21 mouse cellular contexts compared by ENCODE assay signal in genomic region chr5:74642291-74642690, GRCm38 (mm10).
"Had no signal": no experiment of that assay in that cellular context is flagged by ENCODE, and none has a peak within 500 bp of the region (broad histone marks: within the 10 kb centered on the region; RNA-seq: fewer than 3 reads in every experiment).

No protein-coding gene starts in this region.

- ATAC-seq: midbrain, embryonic 13.5 days; midbrain, embryonic 15.5 days had no signal

- DNase-seq: lung, adult 18-20 months; lung, embryonic 14.5 days; lung, postnatal 10 days; lung, postnatal 36 days; retina, postnatal 1 day; right cerebral cortex, adult 18-20 months; right cerebral cortex, postnatal 25 days; thymus, adult 2 months; thymus, postnatal 25 days; thymus, postnatal 4 days had no signal

- H3K4me2 ChIP-seq: lung, embryonic 14.5 days; midbrain, embryonic 13.5 days; midbrain, embryonic 15.5 days; neural tube, embryonic 13.5 days; neural tube, embryonic 15.5 days; stomach, embryonic 15.5 days had no signal

- H3K36me3 ChIP-seq: midbrain, embryonic 10.5 days; midbrain, embryonic 13.5 days; midbrain, embryonic 15.5 days; neural tube, embryonic 13.5 days; neural tube, embryonic 15.5 days; stomach, embryonic 15.5 days had no signal

- H3K27ac ChIP-seq: liver, embryonic 14.5 days; macrophage; midbrain, embryonic 10.5 days; midbrain, embryonic 13.5 days; midbrain, embryonic 15.5 days; neural tube, embryonic 13.5 days; neural tube, embryonic 15.5 days; stomach, embryonic 15.5 days; stomach, postnatal 0 days had no signal

- H3K9ac ChIP-seq: liver, embryonic 14.5 days; lung, embryonic 14.5 days; midbrain, embryonic 13.5 days; midbrain, embryonic 15.5 days; neural tube, embryonic 13.5 days; neural tube, embryonic 15.5 days; stomach, embryonic 15.5 days had no signal

- H3K4me3 ChIP-seq: megakaryocyte, embryonic 14.5 days; midbrain, embryonic 10.5 days; midbrain, embryonic 13.5 days; midbrain, embryonic 15.5 days; myocyte; neural tube, embryonic 13.5 days; neural tube, embryonic 15.5 days; stomach, embryonic 15.5 days had no signal

- H3K4me1 ChIP-seq: megakaryocyte, embryonic 14.5 days; midbrain, embryonic 10.5 days; midbrain, embryonic 13.5 days; midbrain, embryonic 15.5 days; neural tube, embryonic 13.5 days; neural tube, embryonic 15.5 days; stomach, embryonic 15.5 days had no signal

- H3K27me3 ChIP-seq: midbrain, embryonic 13.5 days; midbrain, embryonic 15.5 days; neural tube, embryonic 13.5 days; neural tube, embryonic 15.5 days; stomach, embryonic 15.5 days had no signal

- H3K9me3 ChIP-seq: megakaryocyte, embryonic 14.5 days; midbrain, embryonic 10.5 days; midbrain, embryonic 13.5 days; midbrain, embryonic 15.5 days; neural tube, embryonic 13.5 days; neural tube, embryonic 15.5 days; stomach, embryonic 15.5 days had no signal
